Mouse (Mus musculus) cortical plate, adult 2 months (tissue): ENCODE measurements around the gene Znrf4.
A peak's percentile ranks its signal among the peaks of the same experiment; 100 is the strongest.

Source experiments
- CTCF ChIP-seq: fragments of 200-500 bp; IDR thresholded peaks from 2 replicates; pipeline ENCODE4 v1.5.1; 2011; ENCODE audit warnings: mild to moderate bottlenecking, control low read depth, low read length; ENCODE audit not compliant: insufficient read depth; ENCODE audit errors: extremely low read depth
- POLR2A ChIP-seq: fragments of 200-500 bp; IDR thresholded peaks from 2 replicates; pipeline ENCODE4 v1.6.1; 2011; ENCODE audit warnings: mild to moderate bottlenecking, low read length, control low read depth; ENCODE audit not compliant: insufficient read depth; ENCODE audit errors: extremely low read depth

GRCm38 (mm10) chr17:56487441-56487888, 24.8 kb downstream of the Znrf4 start:
- peak; percentile 43; the same call in 1 of the 2 replicates for TF ChIP-seq CTCF
- no peak for TF ChIP-seq POLR2A
